8 mouse cellular contexts compared by ENCODE assay signal in the genomic region with DNA sequence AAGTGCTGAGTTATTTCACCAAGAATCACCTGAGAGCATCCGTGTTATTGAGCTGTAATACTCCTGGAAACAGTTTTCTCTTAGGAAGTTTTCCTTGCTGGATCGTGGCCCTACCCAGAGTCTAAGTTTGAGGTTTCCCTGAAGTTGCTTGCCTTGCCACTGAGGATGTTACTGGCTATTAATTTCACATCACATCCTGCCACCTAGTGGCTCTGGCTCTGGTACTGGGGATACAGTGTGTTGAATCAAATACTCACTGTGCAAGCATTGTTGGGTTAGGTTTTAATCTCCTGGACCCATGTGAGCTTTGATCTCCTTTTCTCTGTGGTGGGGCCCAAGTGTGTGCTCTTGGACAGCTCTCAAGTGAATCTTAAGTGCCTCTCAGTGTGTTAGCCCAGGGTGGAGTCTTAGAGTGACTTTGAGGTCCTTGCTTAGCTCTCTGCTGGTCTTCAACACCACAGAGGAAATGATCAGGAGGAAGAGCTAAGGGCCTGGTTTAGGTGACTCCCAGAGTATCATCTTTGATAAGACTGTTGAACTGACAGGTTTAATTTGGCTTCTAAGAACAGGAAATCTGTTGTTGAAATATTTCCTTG. TPM values are rescaled to one million over a fixed set of nuclear protein-coding genes. Genes with fewer than 3 reads are reported as not detected.
DNase-seq lines count a peak whose midpoint lies in the region.

No protein-coding gene starts in this region.

- DNase-seq in adrenal gland, adult (ENCODE audit: inconsistent age in 2 of 2, low spot score in 1 of 2) = peak; percentile 10 to 60
- DNase-seq in adrenal gland, adult 8-10 months = no peak
- DNase-seq in ovary, postnatal 14 days (ENCODE audit: low spot score) = peak; percentile 22
- DNase-seq in ovary, postnatal 10 days (ENCODE audit: low spot score) = no peak
- DNase-seq in gastrocnemius, postnatal 14 days = peak; percentile 44
- DNase-seq in layer of hippocampus, adult 9-10 months (ENCODE audit: low spot score) = peak; percentile 16
- DNase-seq in mesoderm, embryonic 11.5 days (ENCODE audit: low read depth, low spot score) = peak; percentile 23
- no peak for DNase-seq in spleen, postnatal 10 days (ENCODE audit: low spot score in 2 of 2)

- intact Hi-C loops in gastrocnemius, postnatal 14 days (cut with DNase I; ENCODE audit: low total_unique reads) = no loop called here

RNA-seq across cellular contexts. Expression of gene Dnah7b, which starts 47.6 kb away (rescaled TPM):
- total RNA-seq in adrenal gland, adult 8-10 months (2022) = 1 to 10 TPM; 3.2 to 8.7 (median 6.3) TPM
- total RNA-seq in gastrocnemius, postnatal 14 days (2021) = under 1 TPM; 0.18 to 0.29 TPM

Comparison
In these comparisons a context has a peak if more than half of its experiments do, and no peak if none do; other contexts are left out.
1. DNase-seq: peak in adrenal gland, adult (2 of 2), ovary, postnatal 14 days (single experiment), gastrocnemius, postnatal 14 days (single experiment), layer of hippocampus, adult 9-10 months (single experiment) and mesoderm, embryonic 11.5 days (single experiment); none in adrenal gland, adult 8-10 months (single experiment), ovary, postnatal 10 days (single experiment) and spleen, postnatal 10 days (0 of 2).